In genomic region chr8:47810666-47811015, GRCm38 (mm10) we compare ENCODE assay signal across 21 mouse cellular contexts. TPM values are rescaled to one million over a fixed set of nuclear protein-coding genes. Genes with fewer than 3 reads are reported as not detected.
DNase-seq lines count a peak whose midpoint lies in the region; ATAC-seq and TF ChIP-seq lines count a peak whose summit lies in the region.
"Had no signal": no experiment of that assay in that cellular context is flagged by ENCODE, and none has a peak within 500 bp of the region (broad histone marks: within the 10 kb centered on the region; RNA-seq: fewer than 3 reads in every experiment).

No protein-coding gene starts in this region.

- H3K9ac ChIP-seq in heart, embryonic 14.5 days (ENCODE audit: low read length): no peak overlapping the region
- H3K9ac ChIP-seq in MEL (ENCODE audit: control insufficient read depth, low read depth, low read length, poor library complexity, severe bottlenecking): no peak overlapping the region
- no peak overlapping the region for H3K9ac ChIP-seq in stomach, postnatal 0 days (ENCODE audit: low read length)
- H3K9ac ChIP-seq: neural tube, embryonic 15.5 days had no signal

- no peak for DNase-seq in heart, adult 9 months (ENCODE audit: low spot score in 2 of 2)
- no peak for DNase-seq in left cerebral cortex, adult 2 months (ENCODE audit: extremely low spot score in 1 of 2, low spot score in 2 of 2)
- DNase-seq in left cerebral cortex, adult 18-20 months (ENCODE audit: low spot score in 2 of 2): no peak
- DNase-seq in MEL (ENCODE audit: low read depth, low spot score): peak; percentile 11
- no peak for DNase-seq in stomach, postnatal 0 days (ENCODE audit: low spot score)
- no peak for DNase-seq in ovary, postnatal 36 days (ENCODE audit: low spot score)
- DNase-seq: adrenal gland, postnatal 36 days; cerebellum, postnatal 10 days; spleen, adult 18-20 months had no signal

- no peaks in the 10 kb centered on the region for H3K27me3 ChIP-seq in heart, embryonic 14.5 days (ENCODE audit: control insufficient read depth, insufficient read depth, low read length)
- H3K27me3 ChIP-seq in MEL (ENCODE audit: control insufficient read depth in 1 of 2, insufficient read depth in 2 of 2, low read length in 2 of 2): no peaks in the 10 kb centered on the region
- no peaks in the 10 kb centered on the region for H3K27me3 ChIP-seq in stomach, postnatal 0 days (ENCODE audit: control insufficient read depth, insufficient read depth, low read length)
- H3K27me3 ChIP-seq: CH12.LX; neural tube, embryonic 15.5 days had no signal

- TF ChIP-seq RAD21 in MEL (IDR thresholded peaks at IDR 0.05; ENCODE audit: low read depth, low read length): no peak; the same call in 1 of the 2 replicates

- no peak overlapping the region for H3K4me3 ChIP-seq in heart, embryonic 14.5 days (ENCODE audit: control insufficient read depth in 1 of 2, insufficient read depth in 1 of 2, low read depth in 1 of 2, low read length in 2 of 2)
- no peak overlapping the region for H3K4me3 ChIP-seq in left cerebral cortex, adult 2 months
- no peak overlapping the region for H3K4me3 ChIP-seq in MEL (ENCODE audit: control insufficient read depth in 1 of 2, insufficient read depth in 1 of 2, low read depth in 2 of 2, low read length in 2 of 2)
- no peak overlapping the region for H3K4me3 ChIP-seq in stomach, postnatal 0 days (ENCODE audit: low read depth, low read length)
- H3K4me3 ChIP-seq: neural tube, embryonic 15.5 days had no signal

- ATAC-seq in heart, embryonic 14.5 days (ENCODE audit: insufficient number of reproducible peaks, insufficient read depth, low FRiP score, low read depth): no peak
- no peak for ATAC-seq in stomach, postnatal 0 days (ENCODE audit: low FRiP score, low TSS enrichment)
- ATAC-seq: activated CD4-positive, CD25-positive, alpha-beta regulatory T cell, adult 4 months had no signal

- H3K36me3 ChIP-seq in heart, embryonic 14.5 days (ENCODE audit: control insufficient read depth, insufficient read depth, low read length): no peaks in the 10 kb centered on the region
- no peaks in the 10 kb centered on the region for H3K36me3 ChIP-seq in MEL (ENCODE audit: control insufficient read depth in 1 of 2, insufficient read depth in 2 of 2, low read length in 2 of 2)
- no peaks in the 10 kb centered on the region for H3K36me3 ChIP-seq in stomach, postnatal 0 days (ENCODE audit: control insufficient read depth, insufficient read depth, low read length)
- H3K36me3 ChIP-seq: neural tube, embryonic 15.5 days had no signal

- TF ChIP-seq EP300 in MEL (IDR thresholded peaks at IDR 0.05; ENCODE audit: low read depth in 1 of 2, low read length in 2 of 2): no peak
- TF ChIP-seq EP300 in stomach, postnatal 0 days (optimal IDR thresholded peaks at IDR 0.05): no peak

- TF ChIP-seq CTCF in left cerebral cortex, adult 2 months (IDR thresholded peaks at IDR 0.05): peak; percentile 13
- peak in 2 of 3 experiments; percentile 33 to 34; a peak in 3 of 6 replicates for TF ChIP-seq CTCF in MEL (IDR thresholded peaks at IDR 0.05 in 2 of 3, conservative IDR thresholded peaks at IDR 0.05 in 1 of 3; ENCODE audit: control insufficient read depth in 1 of 3, insufficient read depth in 1 of 3, low read depth in 2 of 3, low read length in 3 of 3, poor library complexity in 1 of 3, severe bottlenecking in 1 of 3)
- peak; percentile 35 for TF ChIP-seq CTCF in stomach, postnatal 0 days (IDR thresholded peaks at IDR 0.05; ENCODE audit: low read depth)

- TF ChIP-seq POLR2A in MEL (IDR thresholded peaks at IDR 0.05; ENCODE audit: control insufficient read depth in 1 of 2, insufficient read depth in 1 of 2, low read depth in 1 of 2, low read length in 2 of 2, poor library complexity in 1 of 2): no peak

- H3K27ac ChIP-seq in heart, embryonic 14.5 days (replicated peaks in 1 of 2; ENCODE audit: control insufficient read depth in 1 of 2, insufficient read depth in 1 of 2, low read depth in 2 of 2, low read length in 2 of 2): peak overlapping the region; percentile 43 to 64; a peak in 3 of 4 replicates
- no peak overlapping the region for H3K27ac ChIP-seq in left cerebral cortex, adult 2 months
- no peak overlapping the region for H3K27ac ChIP-seq in MEL (ENCODE audit: control insufficient read depth, low read depth, low read length)
- H3K27ac ChIP-seq in stomach, postnatal 0 days (replicated peaks): no peak overlapping the region
- H3K27ac ChIP-seq: neural tube, embryonic 15.5 days had no signal

- H3K4me2 ChIP-seq in heart, embryonic 14.5 days (ENCODE audit: low read length): no peak overlapping the region
- no peak overlapping the region for H3K4me2 ChIP-seq in stomach, postnatal 0 days (replicated peaks; ENCODE audit: low read depth)
- H3K4me2 ChIP-seq: neural tube, embryonic 15.5 days had no signal

- peaks cover 7 to 8% of the 10 kb centered on the region in 2 experiments; a peak in 3 of 4 replicates for H3K4me1 ChIP-seq in heart, embryonic 14.5 days (ENCODE audit: control insufficient read depth in 2 of 2, insufficient read depth in 2 of 2, low read length in 2 of 2)
- no peaks in the 10 kb centered on the region for H3K4me1 ChIP-seq in MEL (ENCODE audit: control insufficient read depth in 1 of 2, insufficient read depth in 2 of 2, low read length in 2 of 2)
- H3K4me1 ChIP-seq in stomach, postnatal 0 days (replicated peaks; ENCODE audit: control insufficient read depth, insufficient read depth): no peaks in the 10 kb centered on the region

- H3K9me3 ChIP-seq in heart, embryonic 14.5 days (ENCODE audit: control insufficient read depth, low read length): no peaks in the 10 kb centered on the region
- H3K9me3 ChIP-seq in MEL (replicated peaks; ENCODE audit: insufficient read depth, low read length): no peaks in the 10 kb centered on the region
- H3K9me3 ChIP-seq in stomach, postnatal 0 days (ENCODE audit: control insufficient read depth, low read length): no peaks in the 10 kb centered on the region
- H3K9me3 ChIP-seq: neural tube, embryonic 15.5 days had no signal

- intact Hi-C loops in left cerebral cortex, adult 2 months (cut with DNase I): no loop called here

- WGBS in heart, embryonic 14.5 days: 70% methylated on average over 7 of the region's 7 CpGs
- WGBS in stomach, postnatal 0 days: 85% methylated on average over 7 of the region's 7 CpGs

- H3K79me2 ChIP-seq in MEL (ENCODE audit: control insufficient read depth, insufficient read depth, low read length, poor library complexity): no peaks in the 10 kb centered on the region

TF ChIP-seq in MEL, 35 proteins besides CTCF, POLR2A, EP300 and RAD21:
- TF ChIP-seq SMC3 (IDR thresholded peaks at IDR 0.05; ENCODE audit: low read depth, low read length) (peak; percentile 26), POLR2AphosphoS2 (IDR thresholded peaks at IDR 0.05; ENCODE audit: low read length) (no peak)

RNA-seq across cellular contexts. Expression of gene Cldn24, which starts 11.3 kb away (rescaled TPM):
- polyA plus RNA-seq in heart, embryonic 14.5 days (2014; fragmentation: Nextera tagmentation; extraction: Ambion mirVana): not detected in 2 replicates
- total RNA-seq in left cerebral cortex, adult 2 months (2021): not detected
- total RNA-seq in left cerebral cortex, adult 18-20 months (2021): not detected
- not detected in 2 replicates for total RNA-seq in MEL (2012; rRNA removed)
- not detected for polyA plus RNA-seq in MEL (2012; ENCODE audit: insufficient read depth in 1 of 2, insufficient read length in 2 of 2, low read depth in 1 of 2, low replicate concordance in 2 of 2, missing spikeins in 1 of 2)
- not detected in 2 replicates for polyA plus RNA-seq in stomach, postnatal 0 days (2015; fragmentation: Nextera tagmentation; extraction: Ambion mirVana)
- total RNA-seq: adrenal gland, postnatal 36 days; CH12.LX; gastrocnemius, adult 18-20 months; liver, adult 2 months; megakaryocyte-erythroid progenitor cell, adult 5-6 weeks had no signal
- polyA plus RNA-seq: activated CD4-positive, CD25-positive, alpha-beta regulatory T cell, adult 4 months; heart, embryonic 16.5 days; intestine, embryonic 14.5 days; large intestine, adult 2 months; liver, adult 2 months; lung, embryonic 16.5 days; neural tube, embryonic 15.5 days; stomach, embryonic 16.5 days had no signal

RNA-seq across cellular contexts. Expression of gene Cldn22, which starts 13.6 kb away (rescaled TPM):
- not detected in 2 replicates for polyA plus RNA-seq in heart, embryonic 14.5 days (2014; fragmentation: Nextera tagmentation; extraction: Ambion mirVana)
- under 1 TPM in 1 of 2 experiments, not detected in 1; 0.58 TPM for total RNA-seq in left cerebral cortex, adult 2 months (2021)
- total RNA-seq in left cerebral cortex, adult 18-20 months (2021): 1 to 10 TPM in 1 of 2 experiments, under 1 TPM in 1; 0.63 to 1.3 TPM
- total RNA-seq in MEL (2012; rRNA removed): not detected in 2 replicates
- not detected for polyA plus RNA-seq in MEL (2012; ENCODE audit: insufficient read depth in 1 of 2, insufficient read length in 2 of 2, low read depth in 1 of 2, low replicate concordance in 2 of 2, missing spikeins in 1 of 2)
- polyA plus RNA-seq in stomach, postnatal 0 days (2015; fragmentation: Nextera tagmentation; extraction: Ambion mirVana): not detected in 2 replicates
- total RNA-seq: CH12.LX; liver, adult 2 months; megakaryocyte-erythroid progenitor cell, adult 5-6 weeks had no signal
- polyA plus RNA-seq: heart, embryonic 16.5 days; intestine, embryonic 14.5 days; liver, adult 2 months; lung, embryonic 16.5 days; neural tube, embryonic 15.5 days; stomach, embryonic 16.5 days had no signal

Comparison
In these comparisons a context has a peak if more than half of its experiments do, and no peak if none do; other contexts are left out.
1. H3K27ac ChIP-seq: peak in heart, embryonic 14.5 days (2 of 2); none in left cerebral cortex, adult 2 months (single experiment), MEL (single experiment) and stomach, postnatal 0 days (single experiment).
2. Peak in every context shown above with its lines, with median percentiles within 50 percentile points of each other: CTCF ChIP-seq.